Mouse (Mus musculus): ENCODE measurements around the gene Tmem204. TPM values are rescaled to one million over a fixed set of nuclear protein-coding genes. Genes with fewer than 3 reads are reported as not detected.
A peak's percentile ranks its signal among the peaks of the same experiment; 100 is the strongest.

The Tmem204 gene
- polyA plus RNA-seq, 1 experiment from 2014 or later = 5.2 TPM

DNA sequence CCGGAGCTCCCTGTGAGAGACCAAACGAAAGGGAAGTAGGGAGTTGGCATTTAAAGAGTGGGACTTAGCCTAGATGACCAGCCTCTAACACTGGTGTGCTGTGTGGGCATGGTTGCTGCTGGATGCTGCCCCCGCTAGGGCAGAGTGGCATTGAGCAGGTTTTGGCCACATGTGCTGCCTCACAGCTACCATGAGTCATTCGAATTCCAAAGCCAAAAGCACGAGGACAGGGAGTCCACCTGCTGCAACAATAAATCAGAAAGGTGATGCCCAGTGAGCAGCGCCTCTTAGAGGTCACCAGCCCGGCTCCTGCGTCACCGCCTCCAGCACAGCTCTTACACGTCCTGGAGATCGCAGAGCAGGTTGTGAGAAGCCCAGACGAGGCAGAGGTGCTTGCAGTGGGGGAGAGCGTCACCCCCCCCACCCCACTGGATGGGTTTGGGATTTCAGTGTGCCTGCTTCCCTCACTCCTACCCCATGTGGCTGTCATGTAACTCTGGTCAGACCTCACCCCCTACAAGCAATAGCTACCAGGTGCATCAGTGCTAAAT, 1.5 kb upstream of the Tmem204 start:
- ATAC-seq (ENCODE audit: low read depth) (no peak), DNase-seq (no peak)
- Histone ChIP-seq H3K4me1 (replicated peaks) (peaks cover 68% of the 10 kb centered on the region), H3K4me3 (replicated peaks) (no peak overlapping the region), H3K27ac (peak overlapping the region; percentile 99), H3K4me2 (no peak overlapping the region), H3K9me3 (replicated peaks) (no peaks in the 10 kb centered on the region), H3K27me3 (no peaks in the 10 kb centered on the region), H3K36me3 (0 out of 2 replicates have a peak, but pooled peaks cover 4% of the 10 kb centered on the region), H3K9ac (0 out of 2 replicates have a peak overlapping the region, but pooled peaks have one; percentile 31)
- 77% methylated on average over 13 of the region's 13 CpGs for WGBS (ENCODE audit: insufficient replicate concordance)

DNA sequence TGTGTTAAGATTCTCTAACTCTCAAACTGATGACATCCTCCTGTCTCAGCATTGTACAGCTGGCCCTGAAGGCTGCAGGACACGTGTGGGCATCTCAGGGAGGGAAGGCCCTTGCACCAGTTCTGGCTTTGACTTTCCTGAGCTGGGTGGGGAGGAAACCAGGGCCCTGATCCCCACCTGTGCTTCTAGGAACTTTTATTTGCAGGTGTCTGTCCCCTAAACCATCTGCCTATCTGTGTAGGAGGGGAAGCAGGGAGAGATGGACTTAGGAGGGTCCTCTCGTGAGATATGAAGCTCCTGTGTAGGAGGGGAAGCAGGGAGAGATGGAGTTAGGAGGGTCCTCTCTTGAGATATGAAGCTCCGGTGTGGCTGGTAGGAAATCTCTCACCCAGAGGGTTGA, 504 bp downstream of the Tmem204 start:
- 56% methylated on average over 3 of the region's 3 CpGs for WGBS (ENCODE audit: insufficient replicate concordance)
- H3K27ac ChIP-seq = peak overlapping the region; percentile 57
- H3K9ac ChIP-seq = 0 out of 2 replicates have a peak overlapping the region, but pooled peaks have one; percentile 3
- ATAC-seq (ENCODE audit: low read depth) (no peak), DNase-seq (no peak)
- no peaks in the 10 kb centered on the region for H3K27me3 ChIP-seq
- 0 out of 2 replicates have a peak, but pooled peaks cover 2% of the 10 kb centered on the region for H3K36me3 ChIP-seq
- peaks cover 57% of the 10 kb centered on the region for H3K4me1 ChIP-seq (replicated peaks)
- no peak overlapping the region for H3K4me2 ChIP-seq
- H3K4me3 ChIP-seq (replicated peaks) = no peak overlapping the region
- H3K9me3 ChIP-seq (replicated peaks) = no peaks in the 10 kb centered on the region

DNA sequence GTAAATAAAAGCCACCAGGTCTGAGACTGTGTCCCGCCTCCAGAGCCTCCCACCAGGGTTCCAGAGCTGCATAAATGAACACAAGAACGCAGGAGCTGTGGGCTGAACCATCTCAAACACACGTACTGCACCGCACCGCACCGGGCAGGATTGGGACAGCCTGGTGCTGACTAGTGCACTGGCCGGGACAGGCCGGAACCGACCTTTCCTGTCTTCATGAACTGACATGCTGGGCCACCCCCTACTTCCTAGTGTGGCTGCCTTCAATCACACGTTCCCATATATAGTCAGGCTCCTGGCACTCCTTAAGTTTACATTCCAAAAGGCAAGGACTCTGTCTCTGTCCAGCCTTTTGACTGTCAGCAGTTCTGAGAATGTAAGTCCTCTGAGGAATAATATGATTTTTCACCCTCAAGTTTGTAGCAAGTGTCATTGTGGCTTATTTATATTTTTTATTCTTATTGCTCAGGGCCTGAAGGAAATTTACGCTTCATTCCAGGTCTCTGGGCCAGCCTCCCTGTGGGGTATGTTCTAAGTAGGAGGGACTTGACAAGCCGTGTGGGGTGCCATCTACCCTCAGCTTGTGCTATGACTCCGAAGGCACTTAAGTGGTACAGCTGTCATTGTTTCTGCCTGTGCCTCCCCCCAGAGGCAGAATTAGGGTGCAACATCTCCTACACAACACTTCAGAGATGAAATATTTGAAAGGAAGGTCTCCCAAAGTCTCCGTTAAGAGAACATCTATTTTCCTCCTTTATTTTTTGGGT, 1.1 kb downstream of the Tmem204 start:
- peaks cover 56% of the 10 kb centered on the region for H3K4me1 ChIP-seq (replicated peaks)
- no peaks in the 10 kb centered on the region for H3K36me3 ChIP-seq
- ATAC-seq (ENCODE audit: low read depth) (no peak), DNase-seq (no peak)
- peak overlapping the region; percentile 57 for H3K27ac ChIP-seq
- 36% methylated on average over 14 of the region's 14 CpGs for WGBS (ENCODE audit: insufficient replicate concordance)
- H3K27me3 ChIP-seq = no peaks in the 10 kb centered on the region
- H3K9ac ChIP-seq = no peak overlapping the region
- no peak overlapping the region for H3K4me3 ChIP-seq (replicated peaks)
- H3K9me3 ChIP-seq (replicated peaks) = no peaks in the 10 kb centered on the region
- no peak overlapping the region for H3K4me2 ChIP-seq

DNA sequence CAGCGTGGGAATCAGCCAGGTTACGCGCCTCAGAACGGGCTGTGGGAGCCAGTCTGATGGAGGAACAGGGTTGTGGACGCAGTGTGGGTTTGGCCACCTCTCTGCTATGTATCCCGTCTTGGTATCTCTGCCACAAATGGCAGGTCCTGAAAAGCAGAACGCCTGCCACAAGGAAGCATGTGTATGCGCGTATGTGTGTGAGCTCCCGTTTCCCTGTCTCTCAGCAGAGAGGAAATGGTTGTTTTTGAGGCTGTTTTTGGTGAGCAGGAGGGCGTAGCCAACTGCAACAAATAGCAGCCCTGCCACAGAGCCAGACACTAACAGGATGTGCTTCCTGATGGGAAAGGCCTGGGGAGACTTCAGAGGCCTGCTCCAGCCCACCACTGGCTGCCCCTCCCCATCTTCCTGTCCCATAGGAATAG, 2.4 kb downstream of the Tmem204 start:
- 48% methylated on average over 11 of the region's 11 CpGs for WGBS (ENCODE audit: insufficient replicate concordance)
- no peaks in the 10 kb centered on the region for H3K9me3 ChIP-seq (replicated peaks)
- peak overlapping the region; percentile 52; the same call in 1 of the 2 replicates for H3K9ac ChIP-seq
- peak overlapping the region; percentile 66 for H3K27ac ChIP-seq
- H3K36me3 ChIP-seq = no peaks in the 10 kb centered on the region
- DNase-seq (no peak), ATAC-seq (ENCODE audit: low read depth) (no peak)
- H3K4me3 ChIP-seq (replicated peaks) = peak overlapping the region; percentile 31
- H3K4me1 ChIP-seq (replicated peaks) = peaks cover 43% of the 10 kb centered on the region
- H3K4me2 ChIP-seq = peak overlapping the region; percentile 15; the same call in 1 of the 2 replicates
- no peaks in the 10 kb centered on the region for H3K27me3 ChIP-seq

DNA sequence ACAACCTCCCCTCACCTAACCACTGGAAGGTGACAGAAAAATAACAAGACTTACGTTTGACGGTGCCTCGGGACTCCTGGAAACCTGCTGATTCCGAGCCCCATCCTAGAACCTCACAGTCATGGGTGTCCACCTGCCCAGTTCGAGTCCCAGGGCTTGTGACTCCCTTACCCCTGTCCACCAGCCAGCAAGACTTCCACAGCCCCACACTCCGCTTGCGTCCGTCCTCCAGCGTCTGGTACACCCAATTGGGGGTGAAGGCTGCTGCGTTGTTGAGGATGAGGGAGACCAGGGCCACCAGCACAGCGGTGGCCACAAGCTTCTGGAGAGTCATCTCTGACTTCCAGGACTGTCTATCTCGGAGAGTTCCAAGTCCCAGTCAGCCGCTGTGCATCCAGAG, 3.2 kb downstream of the Tmem204 start:
- DNase-seq = no peak
- peak overlapping the region; percentile 52 for H3K9ac ChIP-seq
- no peaks in the 10 kb centered on the region for H3K36me3 ChIP-seq
- no peaks in the 10 kb centered on the region for H3K27me3 ChIP-seq
- no peak for ATAC-seq (ENCODE audit: low read depth)
- peaks cover 36% of the 10 kb centered on the region for H3K4me1 ChIP-seq (replicated peaks)
- WGBS (ENCODE audit: insufficient replicate concordance) = 75% methylated on average over 13 of the region's 13 CpGs
- no peaks in the 10 kb centered on the region for H3K9me3 ChIP-seq (replicated peaks)
- no peak overlapping the region for H3K4me2 ChIP-seq
- peak overlapping the region; percentile 66 for H3K27ac ChIP-seq
- peak overlapping the region; percentile 31 for H3K4me3 ChIP-seq (replicated peaks)

DNA sequence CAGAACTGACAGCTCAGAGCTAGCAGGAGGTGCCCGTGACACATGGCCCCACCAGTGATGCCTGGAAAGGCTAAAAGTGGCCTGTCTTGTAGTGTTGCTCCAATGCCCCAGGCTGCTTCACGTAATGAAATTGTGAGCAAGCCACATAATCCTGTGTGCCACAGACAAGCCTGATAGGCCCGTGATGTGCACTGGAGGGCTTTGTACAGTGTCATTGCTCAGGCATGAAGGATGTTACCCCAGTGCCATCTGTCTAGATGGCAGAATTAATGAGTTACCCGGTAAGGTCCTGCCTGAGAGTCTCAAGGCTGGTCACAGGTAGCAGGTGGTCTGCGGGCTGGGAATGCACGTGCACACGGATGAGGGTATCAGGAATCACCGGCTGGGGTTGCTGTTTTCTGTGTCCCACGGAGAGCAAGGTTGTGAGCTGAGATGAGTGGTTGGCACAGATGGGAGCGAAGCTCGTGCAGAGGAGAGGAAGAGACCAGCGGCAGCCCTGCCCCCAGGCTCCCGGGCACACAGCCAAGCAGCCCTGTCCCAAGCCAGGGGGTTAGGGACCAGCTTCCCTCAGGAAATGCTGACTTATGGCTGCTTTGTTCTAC, 5.5 kb downstream of the Tmem204 start:
- ATAC-seq (ENCODE audit: low read depth) (no peak), DNase-seq (no peak)
- H3K9me3 ChIP-seq (replicated peaks) = no peaks in the 10 kb centered on the region
- WGBS (ENCODE audit: insufficient replicate concordance) = 68% methylated on average over 13 of the region's 13 CpGs
- H3K4me3 ChIP-seq (replicated peaks) = no peak overlapping the region
- H3K27ac ChIP-seq = peak overlapping the region; percentile 21; the same call in 1 of the 2 replicates
- no peaks in the 10 kb centered on the region for H3K36me3 ChIP-seq
- H3K9ac ChIP-seq = no peak overlapping the region
- no peaks in the 10 kb centered on the region for H3K27me3 ChIP-seq
- peaks cover 13% of the 10 kb centered on the region for H3K4me1 ChIP-seq (replicated peaks)
- 0 out of 2 replicates have a peak overlapping the region, but pooled peaks have one; percentile 17 for H3K4me2 ChIP-seq

DNA sequence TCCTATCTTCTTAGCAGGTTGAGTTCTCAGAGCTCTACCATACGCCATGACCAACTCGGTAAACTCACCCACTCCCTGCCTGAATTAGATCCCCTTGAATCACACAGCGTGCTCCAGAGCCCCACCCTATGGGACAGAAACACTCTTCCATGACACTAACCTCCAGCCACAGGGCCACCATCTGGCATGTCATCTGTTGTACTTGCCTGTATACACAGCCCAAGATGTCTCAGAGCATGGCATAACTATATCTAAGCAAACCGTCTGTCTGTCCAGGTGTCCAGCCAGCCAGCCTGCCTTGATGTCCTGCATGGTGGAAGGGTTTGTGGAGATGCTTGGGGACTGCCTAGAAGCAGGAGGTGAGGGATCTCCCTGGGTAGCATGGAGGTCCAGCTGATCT, 6.5 kb downstream of the Tmem204 start:
- Histone ChIP-seq H3K27ac (no peak overlapping the region), H3K27me3 (no peaks in the 10 kb centered on the region), H3K4me1 (replicated peaks) (0 out of 2 replicates have a peak, but pooled peaks cover 11% of the 10 kb centered on the region), H3K4me3 (replicated peaks) (no peak overlapping the region), H3K9me3 (replicated peaks) (no peaks in the 10 kb centered on the region), H3K4me2 (no peak overlapping the region), H3K9ac (no peak overlapping the region), H3K36me3 (no peaks in the 10 kb centered on the region)
- ATAC-seq (ENCODE audit: low read depth) = no peak
- DNase-seq = no peak
- WGBS (ENCODE audit: insufficient replicate concordance) = 77% methylated on average over 4 of the region's 4 CpGs

DNA sequence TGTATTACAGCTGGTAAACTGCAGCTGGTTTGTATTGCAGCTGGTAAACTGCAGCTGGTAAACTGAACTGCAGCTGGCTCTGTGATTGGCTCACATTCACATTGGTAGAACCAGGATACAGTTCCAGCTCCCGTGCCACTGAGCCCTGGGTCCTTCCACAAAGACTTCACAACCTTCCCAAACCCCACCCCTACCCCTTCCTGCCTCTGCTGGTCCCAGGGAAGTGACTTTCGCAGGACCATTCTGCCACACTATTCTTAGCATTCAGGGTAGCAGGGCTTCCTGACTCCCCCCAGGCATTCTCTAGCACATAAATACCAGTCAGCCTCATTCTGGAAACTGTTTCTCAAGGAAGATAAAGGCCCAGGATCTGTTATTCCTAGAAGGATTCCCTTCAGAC, 14.7 kb downstream of the Tmem204 start:
- Histone ChIP-seq H3K36me3 (no peaks in the 10 kb centered on the region), H3K4me1 (replicated peaks) (peaks cover 49% of the 10 kb centered on the region), H3K27ac (peak overlapping the region; percentile 40), H3K4me3 (replicated peaks) (no peak overlapping the region), H3K4me2 (no peak overlapping the region), H3K9ac (no peak overlapping the region), H3K27me3 (no peaks in the 10 kb centered on the region), H3K9me3 (replicated peaks) (no peaks in the 10 kb centered on the region)
- ATAC-seq (ENCODE audit: low read depth) = no peak
- 45% methylated on average over 2 of the region's 2 CpGs for WGBS (ENCODE audit: insufficient replicate concordance)
- no peak for DNase-seq

DNA sequence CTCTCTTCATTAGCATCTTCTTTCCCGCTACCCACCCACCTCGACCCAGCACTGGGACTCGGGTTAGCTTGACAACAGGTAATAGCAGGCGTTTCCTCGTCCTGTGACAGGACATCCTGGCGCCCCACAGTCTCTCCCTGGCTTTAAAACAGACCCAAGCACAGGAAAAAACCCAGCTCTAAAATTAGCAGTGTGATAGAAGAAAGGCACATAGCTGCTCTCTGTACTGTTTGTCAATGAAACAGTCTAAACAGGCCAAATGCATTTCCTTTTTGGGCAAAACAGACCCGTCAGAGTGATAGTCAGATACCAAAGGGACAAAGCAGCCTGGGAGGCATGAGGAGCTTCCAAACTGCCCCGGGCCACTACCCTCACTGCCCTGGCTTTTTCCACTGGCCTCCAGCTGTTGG, 15.9 kb downstream of the Tmem204 start:
- H3K4me2 ChIP-seq = no peak overlapping the region
- H3K4me1 ChIP-seq (replicated peaks) = peaks cover 51% of the 10 kb centered on the region
- H3K27me3 ChIP-seq = no peaks in the 10 kb centered on the region
- H3K9ac ChIP-seq = no peak overlapping the region
- no peak for DNase-seq
- WGBS (ENCODE audit: insufficient replicate concordance) = 28% methylated on average over 8 of the region's 8 CpGs
- ATAC-seq (ENCODE audit: low read depth) = no peak
- no peaks in the 10 kb centered on the region for H3K9me3 ChIP-seq (replicated peaks)
- H3K27ac ChIP-seq = peak overlapping the region; percentile 15; the same call in 1 of the 2 replicates
- no peak overlapping the region for H3K4me3 ChIP-seq (replicated peaks)
- H3K36me3 ChIP-seq = no peaks in the 10 kb centered on the region

DNA sequence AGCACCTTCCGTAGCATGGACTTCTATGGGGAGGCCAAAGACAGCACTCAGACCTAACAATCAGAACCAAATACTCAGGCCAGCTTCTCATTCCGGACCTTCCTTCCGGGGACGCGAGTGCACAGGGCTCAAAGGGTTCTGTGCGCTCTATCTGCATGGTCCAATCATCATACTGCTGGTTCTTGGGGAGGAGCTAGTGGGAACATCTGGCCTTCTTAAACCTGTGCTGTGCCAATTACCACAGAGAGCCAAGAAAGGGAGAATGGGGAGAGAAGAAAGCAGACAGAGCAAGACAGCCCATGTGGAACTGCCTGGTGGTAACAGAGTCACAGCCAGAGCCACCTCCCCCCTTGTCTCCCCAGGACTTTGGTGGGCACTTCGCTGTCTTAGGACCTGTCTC, 16.8 kb downstream of the Tmem204 start:
- DNase-seq (no peak), ATAC-seq (ENCODE audit: low read depth) (no peak)
- Histone ChIP-seq H3K4me3 (replicated peaks) (no peak overlapping the region), H3K27me3 (no peaks in the 10 kb centered on the region), H3K9me3 (replicated peaks) (no peaks in the 10 kb centered on the region), H3K36me3 (no peaks in the 10 kb centered on the region), H3K27ac (no peak overlapping the region), H3K9ac (no peak overlapping the region), H3K4me1 (replicated peaks) (peaks cover 51% of the 10 kb centered on the region), H3K4me2 (no peak overlapping the region)
- WGBS (ENCODE audit: insufficient replicate concordance) = 84% methylated on average over 7 of the region's 7 CpGs

DNA sequence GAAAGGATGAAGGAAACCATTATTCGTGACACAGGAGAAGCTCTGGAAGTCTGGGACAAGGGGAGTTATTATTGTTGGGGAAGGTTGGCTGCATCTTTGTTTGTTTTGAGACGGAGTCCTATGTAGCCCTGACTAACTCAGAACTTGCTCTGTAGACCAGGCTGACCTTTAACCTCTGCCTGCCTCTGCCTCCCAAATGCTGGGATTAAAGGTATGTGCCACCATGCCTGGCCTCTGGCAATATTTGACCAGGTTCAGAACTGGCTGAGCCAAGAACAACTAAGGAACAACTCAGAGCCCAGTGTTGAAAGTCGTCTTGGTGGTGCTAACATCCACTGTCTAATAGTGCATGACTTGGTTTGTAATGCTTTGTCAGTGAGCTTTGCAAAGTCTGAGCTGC, 18.2 kb downstream of the Tmem204 start:
- WGBS (ENCODE audit: insufficient replicate concordance) = 61% methylated on average over 3 of the region's 3 CpGs
- no peak overlapping the region for H3K9ac ChIP-seq
- DNase-seq = no peak
- H3K9me3 ChIP-seq (replicated peaks) = no peaks in the 10 kb centered on the region
- ATAC-seq (ENCODE audit: low read depth) = no peak
- H3K4me2 ChIP-seq = no peak overlapping the region
- H3K36me3 ChIP-seq = no peaks in the 10 kb centered on the region
- peaks cover 50% of the 10 kb centered on the region for H3K4me1 ChIP-seq (replicated peaks)
- H3K27me3 ChIP-seq = no peaks in the 10 kb centered on the region
- H3K4me3 ChIP-seq (replicated peaks) = no peak overlapping the region
- no peak overlapping the region for H3K27ac ChIP-seq
